Mouse (Mus musculus) olfactory bulb, adult 2 months (tissue): ENCODE data around the gene Arl15.

Experiments
- CTCF ChIP-seq: fragments of 200-500 bp; IDR thresholded peaks from 2 replicates; pipeline ENCODE4 v1.5.1; 2012; ENCODE audit warnings: low read depth, mild to moderate bottlenecking, low read length, moderate library complexity; ENCODE audit not compliant: insufficient read depth
- POLR2A ChIP-seq: fragments of 200-500 bp; IDR thresholded peaks from 2 replicates; pipeline ENCODE4 v1.6.1; 2012; ENCODE audit warnings: mild to moderate bottlenecking, low read depth, low read length, moderate library complexity; ENCODE audit not compliant: insufficient read depth

GRCm38 (mm10) chr13:114114586-114114985 is 320.3 kb downstream of the Arl15 start:
- TF ChIP-seq POLR2A (no peak), CTCF (no peak)
